Mouse (Mus musculus) left cerebral cortex, adult 18-20 months (tissue): ENCODE results near the gene Hoxc12. TPM values are rescaled to one million over a fixed set of nuclear protein-coding genes. Genes with fewer than 3 reads are reported as not detected.

Experiments
- DNase-seq, 2 experiments: peaks; one replicate each; pipeline ENCODE4 v3.0.0; 2021 to 2022; ENCODE audit warnings: low spot score in 2 of 2, mixed read lengths in 1 of 2
- long read RNA-seq, 2 experiments: library from polyadenylated mRNA; stranded (forward); transcript quantifications; one replicate each; pipeline ENCODE4 v2.0.0; 2021
- total RNA-seq, 2 experiments: library from RNA; stranded (reverse); gene quantifications; 2 replicates each; pipeline ENCODE4 v1.2.3; 2021

The Hoxc12 gene
- not detected for total RNA-seq
- long read RNA-seq, experiment 1, result 0 reads
- long read RNA-seq, experiment 2, result 0 reads

- no peak for DNase-seq
Observed at GRCm38 (mm10) chr15:102936279-102936972, at the start of gene Hoxc12. TSS of gene Hoxc12 (plus strand) at chr15:102936757.

GRCm38 (mm10) chr15:102895115-102895514 lies 41.4 kb upstream of the Hoxc12 start:
- DNase-seq, result no peak

GRCm38 (mm10) chr15:102904946-102905345 lies 31.6 kb upstream of the Hoxc12 start:
- DNase-seq, result no peak

- no peak for DNase-seq
Observed at GRCm38 (mm10) chr15:102909536-102909935, 27.0 kb upstream of the Hoxc12 start.

- no peak for DNase-seq
Observed at GRCm38 (mm10) chr15:102910038-102910437, 26.5 kb upstream of the Hoxc12 start.

- DNase-seq, result no peak
Observed at GRCm38 (mm10) chr15:102910496-102911095, 26.0 kb upstream of the Hoxc12 start.

GRCm38 (mm10) chr15:102913038-102913585 lies 23.4 kb upstream of the Hoxc12 start:
- DNase-seq, result no peak

- DNase-seq, result no peak
Observed at GRCm38 (mm10) chr15:102917972-102918572, 18.5 kb upstream of the Hoxc12 start.

GRCm38 (mm10) chr15:102918611-102919265 lies 17.8 kb upstream of the Hoxc12 start:
- no peak for DNase-seq

GRCm38 (mm10) chr15:102919336-102920180 lies 17.0 kb upstream of the Hoxc12 start:
- DNase-seq, result no peak

- DNase-seq, result no peak
Observed at GRCm38 (mm10) chr15:102920619-102921018, 15.9 kb upstream of the Hoxc12 start.

- no peak for DNase-seq
Observed at GRCm38 (mm10) chr15:102921053-102922011, 15.2 kb upstream of the Hoxc12 start, which contains the start of gene Hoxc13. TSS of gene Hoxc13 (plus strand) at chr15:102921103.

- DNase-seq, result no peak
Observed at GRCm38 (mm10) chr15:102922012-102922362, 14.6 kb upstream of the Hoxc12 start.

GRCm38 (mm10) chr15:102922636-102923500 lies 13.7 kb upstream of the Hoxc12 start:
- no peak for DNase-seq

GRCm38 (mm10) chr15:102927032-102927645 lies 9.4 kb upstream of the Hoxc12 start:
- no peak for DNase-seq

- DNase-seq, result no peak
Observed at GRCm38 (mm10) chr15:102931706-102932358, 4.7 kb upstream of the Hoxc12 start.

- no peak for DNase-seq
Observed at GRCm38 (mm10) chr15:102934438-102934837, 2.1 kb upstream of the Hoxc12 start.

GRCm38 (mm10) chr15:102934897-102935296 lies 1.7 kb upstream of the Hoxc12 start:
- no peak for DNase-seq
